Mouse (Mus musculus) ovary, postnatal 36 days (tissue): ENCODE measurements around the gene Gm49391.
"Not testable (repeated sequence)": the region's sequence is repeated elsewhere in the genome, so short reads cannot be mapped to it uniquely, and the experiment has no call there.

Source experiments
- DNase-seq: peaks from one replicate; pipeline ENCODE4 v3.0.0; 2022; ENCODE audit warnings: low spot score, mixed read lengths

Gene Gm49391

DNA sequence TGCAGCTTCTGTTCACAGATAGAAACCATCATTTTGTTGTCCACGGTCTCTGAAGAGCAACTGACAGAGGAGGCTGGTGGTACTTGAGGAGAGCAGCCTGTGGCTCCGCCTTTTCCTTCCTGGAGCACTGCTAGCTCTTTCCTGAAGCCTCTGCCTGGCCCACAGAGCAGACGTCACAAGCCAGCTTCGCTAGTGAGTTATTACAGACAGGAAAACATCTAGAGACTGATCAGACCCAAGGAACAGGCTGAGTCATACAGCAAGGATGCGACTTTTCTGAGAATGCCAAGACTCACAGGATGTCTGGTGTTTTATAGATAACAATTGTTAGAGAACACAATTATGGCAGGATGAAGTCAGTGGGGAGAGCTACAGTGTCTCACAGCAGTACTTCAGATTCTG is at the start of gene Gm49391, which contains the start of gene Ctla2a:
Gm49391 (minus strand) TSS at position 72 of the 402 bp plus-strand sequence.
Ctla2a (minus strand) TSS at position 126 of the 402 bp plus-strand sequence.
- DNase-seq: no peak

DNA sequence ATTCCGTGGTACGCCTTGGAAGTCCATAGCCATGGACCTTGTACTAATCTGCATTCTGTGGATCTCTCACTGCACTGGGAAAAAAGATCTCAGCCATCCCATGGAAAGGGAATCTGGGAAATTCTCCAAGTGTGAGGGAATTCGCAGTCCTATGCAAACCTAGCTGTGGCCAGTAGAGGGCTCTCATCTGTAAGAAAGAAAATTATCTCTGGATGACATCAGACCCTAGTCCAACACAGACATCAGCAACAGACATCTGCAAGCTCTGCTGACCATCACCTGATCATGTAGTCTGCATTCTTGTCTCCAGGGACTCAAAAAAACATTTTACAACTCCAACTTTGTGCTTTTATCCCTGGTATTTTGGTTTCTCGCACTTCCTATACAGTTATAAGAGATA is 35.9 kb upstream of the Gm49391 start:
- not testable (repeated sequence) for DNase-seq

DNA sequence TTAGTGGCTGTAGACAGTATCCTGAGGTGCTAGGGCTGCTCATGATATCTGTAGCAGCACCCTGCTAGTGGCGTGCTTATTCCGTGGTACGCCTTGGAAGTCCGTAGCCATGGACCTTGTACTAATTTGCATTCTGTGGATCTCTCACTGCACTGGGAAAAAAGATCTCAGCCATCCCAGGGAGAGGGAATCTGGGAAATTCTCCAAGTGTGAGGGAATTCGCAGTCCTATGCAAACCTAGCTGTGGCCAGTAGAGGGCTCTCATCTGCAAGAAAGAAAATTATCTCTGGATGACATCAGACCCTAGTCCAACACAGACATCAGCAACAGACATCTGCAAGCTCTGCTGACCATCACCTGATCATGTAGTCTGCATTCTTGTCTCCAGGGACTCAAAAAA is 27.6 kb upstream of the Gm49391 start:
- DNase-seq: not testable (repeated sequence)

DNA sequence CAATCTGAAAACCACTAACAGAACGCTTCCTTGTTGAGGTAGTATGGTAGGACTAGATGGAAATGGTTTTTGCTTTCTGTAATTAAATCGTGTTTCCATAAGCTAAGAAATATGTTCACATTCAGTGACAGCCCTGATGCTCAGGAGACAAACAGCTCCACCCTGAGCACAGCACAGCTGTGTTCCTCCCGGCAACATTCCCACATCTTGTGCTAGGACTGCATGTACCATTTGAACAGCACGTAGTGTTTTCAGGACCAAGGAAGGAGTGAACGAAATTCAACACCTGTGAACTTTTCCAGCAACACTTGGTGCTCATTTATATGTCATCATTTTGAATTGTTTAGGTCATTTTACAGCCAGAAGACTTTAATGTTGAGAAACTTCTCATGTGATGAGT is 25.3 kb upstream of the Gm49391 start:
- DNase-seq: no peak

DNA sequence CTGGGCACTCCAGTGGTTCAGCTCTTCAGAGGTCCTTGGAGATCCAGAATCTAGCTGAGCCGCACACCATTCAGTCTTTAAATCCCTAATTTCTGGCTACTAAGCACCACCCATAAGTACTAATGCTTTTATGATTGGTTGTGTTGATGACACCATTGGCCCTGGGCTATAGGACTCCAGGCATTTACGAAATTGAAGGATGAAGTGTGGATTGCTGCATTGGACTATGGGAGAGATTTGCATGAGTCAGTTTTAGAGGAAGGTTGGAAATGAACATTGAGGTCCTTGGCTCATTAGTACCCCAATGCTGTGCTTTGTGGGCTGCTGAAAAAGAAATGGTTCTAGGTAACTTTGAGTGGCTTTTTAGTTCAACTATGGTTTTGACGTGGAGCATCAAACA is 5.5 kb upstream of the Gm49391 start, which contains the start of gene Tpbpa:
Tpbpa (minus strand) TSS at position 101 of the 400 bp plus-strand sequence.
- not testable (repeated sequence) for DNase-seq

DNA sequence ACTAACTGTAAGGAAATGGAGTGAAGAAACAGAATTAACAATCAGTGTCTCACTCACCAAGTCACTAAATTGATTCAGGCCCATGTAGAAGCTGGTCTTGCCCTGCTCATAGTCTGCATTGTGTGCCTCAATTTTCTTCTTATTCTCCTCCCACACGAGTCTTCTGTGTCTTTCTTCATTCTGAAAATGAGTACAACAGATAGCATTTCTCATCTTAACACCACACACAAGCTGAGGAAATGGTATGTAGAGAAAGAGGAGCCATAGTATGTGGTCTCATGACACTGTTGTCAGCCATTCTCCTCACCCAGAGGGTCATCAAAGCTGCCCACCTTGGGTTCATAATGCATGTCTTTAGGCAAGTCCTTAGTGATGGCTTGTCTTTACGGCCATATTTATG is 881 bp downstream of the Gm49391 start, which contains the start of gene Gm49393:
Gm49393 (minus strand) TSS at position 101 of the 400 bp plus-strand sequence.
- not testable (repeated sequence) for DNase-seq

DNA sequence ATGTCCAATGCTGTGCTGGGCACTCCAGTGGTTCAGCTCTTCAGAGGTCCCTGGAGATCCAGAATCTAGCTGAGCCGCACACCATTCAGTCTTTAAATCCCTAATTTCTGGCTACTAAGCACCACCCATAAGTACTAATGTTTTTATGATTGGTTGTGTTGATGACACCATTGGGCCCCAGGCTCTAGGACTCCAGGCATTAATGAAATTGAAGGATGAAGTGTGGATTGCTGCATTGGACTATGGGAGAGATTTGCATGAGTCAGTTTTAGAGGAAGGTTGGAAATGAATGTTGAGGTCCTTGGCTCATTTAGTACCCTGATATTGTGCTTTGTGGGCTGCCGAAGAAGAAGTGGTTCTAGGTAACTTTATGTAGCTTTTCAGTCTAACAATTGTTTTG is 31.6 kb downstream of the Gm49391 start, which contains the start of gene Tpbpb:
Tpbpb (minus strand) TSS at position 101 of the 400 bp plus-strand sequence.
- DNase-seq: not testable (repeated sequence)

DNA sequence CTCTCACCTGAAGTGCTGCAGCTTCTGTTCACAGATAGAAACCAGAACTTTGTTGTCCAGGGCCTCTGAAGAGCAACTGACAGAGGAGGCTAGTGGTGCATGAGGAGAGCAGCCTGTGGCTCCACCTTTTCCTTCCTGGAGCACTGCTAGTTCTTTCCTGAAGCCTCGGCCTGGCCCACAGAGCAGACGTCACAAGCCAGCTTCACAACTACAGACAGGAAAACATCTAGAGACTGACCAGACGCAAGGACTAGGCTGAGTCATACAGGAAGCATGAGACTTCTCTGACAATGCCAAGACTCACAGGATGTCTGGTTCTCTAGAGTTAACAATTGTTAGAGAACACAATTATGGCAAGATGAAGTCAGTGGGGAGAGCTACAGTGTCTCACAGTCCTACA is 39.0 kb downstream of the Gm49391 start, which contains the start of gene Ctla2b:
Ctla2b (minus strand) TSS at position 120 of the 400 bp plus-strand sequence.
- DNase-seq: peak; percentile 9

DNA sequence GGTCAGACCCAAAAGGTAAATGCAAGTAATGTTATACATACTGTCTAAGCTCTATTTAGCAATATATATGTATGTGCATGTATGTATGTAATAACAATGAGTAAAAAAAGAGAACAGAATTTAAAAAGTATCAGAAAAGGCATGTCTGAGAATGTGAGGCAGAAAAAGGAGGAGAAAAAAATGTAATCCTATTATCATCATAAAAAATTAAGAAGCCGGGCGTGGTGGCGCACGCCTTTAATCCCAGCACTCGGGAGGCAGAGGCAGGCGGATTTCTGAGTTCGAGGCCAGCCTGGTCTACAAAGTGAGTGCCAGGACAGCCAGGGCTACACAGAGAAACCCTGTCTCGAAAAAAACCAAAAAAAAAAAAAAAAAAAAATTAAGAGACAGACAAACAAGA is 39.6 kb downstream of the Gm49391 start, which contains the start of gene Gm49392:
Gm49392 (minus strand) TSS at position 101 of the 400 bp plus-strand sequence.
- DNase-seq: not testable (repeated sequence)

DNA sequence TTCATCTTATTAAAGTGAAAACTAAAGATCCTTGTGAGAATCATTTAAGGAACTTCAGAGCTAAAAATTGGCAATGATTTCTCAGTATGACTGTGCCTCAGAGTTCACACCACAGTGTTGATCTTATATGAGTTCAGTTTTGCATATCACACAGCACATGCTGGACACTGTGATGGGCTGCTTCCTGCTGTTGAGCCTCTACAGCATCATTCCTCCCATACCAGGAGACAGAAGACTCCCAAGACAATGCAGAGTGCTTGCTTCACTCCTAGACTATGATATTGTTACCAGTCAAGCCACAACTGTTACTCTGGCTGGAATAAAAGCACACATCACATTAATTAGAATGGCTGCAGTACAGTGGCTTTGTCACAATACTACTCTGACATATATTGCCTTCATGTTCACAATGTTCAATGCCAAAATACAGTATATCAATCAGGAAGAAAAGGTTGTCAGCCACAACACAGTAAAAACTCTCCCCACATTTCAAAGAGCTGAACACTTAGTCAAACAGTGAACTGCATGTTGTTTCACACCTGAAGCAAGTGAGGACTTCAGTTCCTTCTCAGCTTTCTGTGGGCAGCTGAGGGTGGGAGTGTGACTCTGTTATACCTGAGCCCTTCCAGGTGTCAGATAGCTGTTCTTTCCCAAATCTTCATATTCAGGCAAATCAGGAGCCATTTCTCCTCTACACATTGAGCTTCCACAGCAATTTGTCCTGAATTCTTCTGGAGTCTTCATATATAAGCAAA is 40.8 kb downstream of the Gm49391 start:
- no peak for DNase-seq

DNA sequence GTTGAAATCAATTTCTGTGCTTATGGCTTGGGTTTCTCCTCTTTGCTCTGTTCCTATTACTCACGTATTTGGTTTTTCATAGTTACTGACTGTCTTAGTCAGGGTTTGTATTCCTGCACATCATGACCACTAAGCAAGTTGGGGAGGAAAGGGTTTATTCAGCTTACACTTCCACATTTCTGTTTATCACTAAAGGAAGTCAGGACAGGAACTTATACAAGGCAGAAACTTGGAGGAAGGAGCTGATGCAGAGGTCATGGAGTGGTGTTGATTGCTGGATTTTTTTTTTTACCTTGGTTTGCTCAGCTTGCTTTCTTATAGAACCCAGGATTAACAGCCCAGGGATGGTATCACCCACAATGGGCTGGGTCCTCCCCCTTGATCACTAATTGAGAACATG is 44.1 kb downstream of the Gm49391 start:
- no peak for DNase-seq

DNA sequence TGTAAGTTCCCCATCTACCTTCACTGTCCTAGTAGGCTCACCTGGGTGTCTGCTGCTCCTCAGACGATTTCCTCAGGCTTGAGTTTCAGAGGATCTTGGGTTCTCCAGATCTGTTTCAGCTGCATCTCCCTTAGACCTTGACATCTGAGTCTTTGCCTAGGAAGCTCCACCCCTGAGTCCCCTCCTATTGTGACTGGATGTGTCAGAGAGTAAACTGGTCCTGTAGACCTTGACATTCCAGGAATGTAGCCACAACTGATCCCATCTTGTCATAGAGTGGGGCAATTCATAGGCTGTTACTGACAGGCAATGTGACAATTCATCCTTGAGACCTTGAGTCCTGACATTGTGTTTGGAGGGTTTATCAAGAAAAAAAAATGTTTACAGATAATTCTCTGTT is 72.1 kb downstream of the Gm49391 start, which contains the start of gene 4930486L24Rik:
4930486L24Rik (minus strand) TSS at position 195 of the 400 bp plus-strand sequence.
- DNase-seq: no peak

DNA sequence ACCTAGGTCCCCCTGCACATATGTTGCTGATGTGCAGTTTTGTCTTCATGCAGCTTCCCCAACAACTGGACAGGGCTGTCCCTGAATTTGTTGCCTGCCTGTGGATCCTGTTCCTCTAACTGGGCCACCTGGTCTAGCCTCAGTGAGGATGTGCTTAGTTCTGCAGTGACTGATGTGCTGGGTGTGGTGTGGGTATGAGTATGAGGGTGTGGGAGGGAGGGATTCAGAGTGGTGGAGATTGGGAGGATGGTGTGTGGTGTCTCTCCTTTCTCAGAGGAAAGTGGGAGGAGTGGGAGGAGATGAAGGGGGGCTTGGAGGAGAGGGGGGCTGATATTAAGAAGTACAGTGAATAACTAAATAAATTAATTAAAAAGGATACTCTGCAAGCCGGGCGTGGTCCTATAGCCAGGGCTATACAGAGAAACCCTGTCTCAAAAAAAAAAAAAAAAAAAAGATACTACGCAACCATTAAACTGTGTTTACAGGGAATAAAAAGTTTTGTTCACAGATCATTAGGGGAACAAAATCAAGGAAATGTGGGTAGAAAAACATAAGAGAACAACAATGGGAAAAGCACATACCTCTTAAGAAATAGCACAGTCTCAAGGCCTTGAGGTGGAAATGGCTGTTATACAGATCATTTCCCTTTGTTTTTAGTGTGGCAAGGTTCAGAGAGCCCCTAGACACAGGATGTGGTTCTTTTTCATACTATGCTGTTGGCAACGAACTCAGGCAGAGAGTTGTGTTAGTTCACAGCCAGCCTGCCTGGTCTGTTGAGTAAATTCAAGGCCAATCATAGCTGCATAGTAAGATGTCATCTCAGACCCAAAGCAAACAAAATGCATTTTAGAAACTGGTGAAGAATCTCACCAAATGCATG is 87.9 kb downstream of the Gm49391 start:
- DNase-seq: no peak
